Mouse (Mus musculus) testis, adult 2 months (tissue): ENCODE measurements around the gene Vcl.

ENCODE experiments used
- CTCF ChIP-seq: fragments of 200-500 bp; IDR thresholded peaks from 2 replicates; pipeline ENCODE4 v1.5.1; 2012; ENCODE audit warnings: low read depth, mild to moderate bottlenecking, inconsistent platforms, low read length, moderate library complexity; ENCODE audit not compliant: control insufficient read depth, insufficient read depth, insufficient replicate concordance
- POLR2A ChIP-seq: fragments of 200-500 bp; IDR thresholded peaks from 2 replicates; pipeline ENCODE4 v1.6.1; 2012; ENCODE audit warnings: low read depth, mild to moderate bottlenecking, inconsistent platforms, low read length, moderate library complexity; ENCODE audit not compliant: control insufficient read depth

- no peak for TF ChIP-seq POLR2A
- TF ChIP-seq CTCF = no peak
Observed at GRCm38 (mm10) chr14:20999617-21000016, 70.4 kb downstream of the Vcl start.
